Mouse (Mus musculus): ENCODE results near the gene Eef1a1.
"Not testable (repeated sequence)": the region's sequence is repeated elsewhere in the genome, so short reads cannot be mapped to it uniquely, and the experiment has no call there.

The Eef1a1 gene

DNA sequence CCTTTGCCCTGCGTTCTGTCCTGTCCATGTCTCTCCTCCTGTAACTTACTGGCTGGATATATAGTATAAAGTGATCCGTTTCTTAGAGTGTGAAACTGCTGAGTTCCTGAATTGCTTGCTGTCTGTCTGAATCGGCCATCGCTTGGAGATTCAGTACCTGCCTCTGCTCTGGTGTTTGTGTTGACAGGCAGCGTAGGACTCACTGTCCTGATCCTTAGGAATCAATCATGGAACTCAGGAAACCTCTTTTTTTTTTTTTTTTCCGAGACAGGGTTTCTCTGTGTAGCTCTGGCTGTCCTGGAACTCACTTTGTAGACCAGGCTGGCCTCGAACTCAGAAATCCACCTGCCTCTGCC lies 17.7 kb upstream of the Eef1a1 start:
- DNase-seq: no peak

DNA sequence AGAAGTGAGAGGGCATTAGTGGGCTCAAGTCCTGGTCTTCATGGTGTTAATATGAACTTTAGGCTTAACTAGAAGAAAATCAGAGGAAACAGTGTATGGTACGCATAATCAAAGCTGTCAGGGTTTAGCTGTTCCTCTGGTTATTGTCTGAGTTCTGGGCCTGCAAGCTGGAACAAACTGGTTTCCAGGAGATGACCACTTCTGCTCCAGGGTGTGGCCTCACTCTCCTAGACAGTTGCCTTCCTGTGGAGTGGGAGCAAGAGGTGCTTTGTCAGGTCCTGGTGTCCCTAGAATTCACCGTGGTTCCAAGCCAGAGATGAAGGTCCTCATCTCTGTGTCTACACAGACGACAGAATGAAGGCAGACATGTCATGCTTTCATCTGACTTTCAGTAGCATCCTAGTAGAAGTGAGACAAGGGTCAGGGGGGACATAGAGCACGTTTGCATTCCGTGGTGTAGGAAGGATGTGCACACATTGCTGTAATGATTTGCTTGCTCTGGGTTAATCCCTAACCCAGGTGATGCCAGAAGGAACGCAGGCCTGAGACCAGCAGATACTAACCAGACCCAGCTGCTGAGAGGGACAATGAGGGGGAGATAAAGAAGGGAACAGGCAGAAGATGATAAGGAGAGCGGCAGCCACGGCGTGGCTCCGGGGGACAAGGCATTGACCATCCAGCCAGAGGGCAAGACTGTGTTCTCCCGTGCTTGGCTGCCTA lies 17.2 kb upstream of the Eef1a1 start:
- DNase-seq: no peak

DNA sequence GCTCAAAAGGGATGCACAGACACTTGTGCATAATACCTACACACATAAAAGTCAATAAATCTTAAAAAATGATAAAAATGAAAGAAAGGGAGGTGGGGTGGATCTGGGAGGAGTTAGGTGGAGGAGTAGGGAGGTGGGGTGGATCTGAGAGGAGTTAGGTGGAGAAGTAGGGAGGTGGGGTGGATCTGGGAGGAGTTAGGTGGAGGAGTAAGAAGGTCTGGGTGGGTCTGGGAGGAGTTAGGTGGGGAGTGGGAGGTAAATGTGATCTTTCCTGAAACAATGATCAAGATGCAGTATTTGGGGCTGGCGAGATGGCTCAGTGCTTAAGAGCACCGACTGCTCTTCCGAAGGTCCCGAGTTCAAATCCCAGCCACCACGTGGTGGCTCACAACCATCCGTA lies 16.3 kb upstream of the Eef1a1 start:
- no peak for DNase-seq

DNA sequence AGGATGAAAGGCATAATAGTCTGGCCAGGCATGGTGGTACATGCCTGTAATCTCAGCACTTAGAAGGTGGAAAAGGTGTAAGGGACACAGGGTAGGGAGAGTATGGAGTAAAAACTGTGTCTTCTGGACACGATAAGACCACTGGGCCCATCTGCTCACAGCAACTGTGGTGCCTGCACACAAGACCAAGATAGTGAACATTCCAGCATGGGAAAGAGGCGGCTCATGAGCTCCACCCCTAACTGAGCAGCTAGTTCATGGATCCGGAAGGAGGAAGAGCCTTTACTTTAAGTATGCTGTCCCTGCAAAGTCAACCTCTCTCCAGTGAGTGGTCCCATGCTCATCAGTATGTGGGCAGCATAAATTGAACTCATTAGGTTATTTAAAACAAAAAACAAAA lies 15.7 kb upstream of the Eef1a1 start:
- DNase-seq: no peak

DNA sequence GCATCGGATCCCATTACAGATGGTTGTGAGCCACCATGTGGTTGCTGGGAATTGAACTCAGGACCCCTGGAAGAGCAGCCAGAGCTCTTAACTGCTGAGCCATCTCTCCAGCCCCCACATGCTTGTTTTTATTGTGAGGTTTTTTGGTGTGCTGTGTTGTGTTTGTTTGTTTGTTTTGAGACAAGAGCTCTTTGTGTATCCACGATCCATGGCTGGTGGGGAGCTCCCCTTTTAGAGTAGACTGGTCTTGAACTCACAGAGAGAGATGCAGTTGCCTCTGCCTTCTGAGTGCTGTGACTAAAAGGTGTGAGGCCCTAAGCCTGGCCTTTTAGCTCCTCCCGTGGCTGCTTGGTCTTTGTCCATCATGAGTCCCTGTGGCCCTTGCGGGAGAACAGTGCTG lies 15.2 kb upstream of the Eef1a1 start:
- no peak for DNase-seq

DNA sequence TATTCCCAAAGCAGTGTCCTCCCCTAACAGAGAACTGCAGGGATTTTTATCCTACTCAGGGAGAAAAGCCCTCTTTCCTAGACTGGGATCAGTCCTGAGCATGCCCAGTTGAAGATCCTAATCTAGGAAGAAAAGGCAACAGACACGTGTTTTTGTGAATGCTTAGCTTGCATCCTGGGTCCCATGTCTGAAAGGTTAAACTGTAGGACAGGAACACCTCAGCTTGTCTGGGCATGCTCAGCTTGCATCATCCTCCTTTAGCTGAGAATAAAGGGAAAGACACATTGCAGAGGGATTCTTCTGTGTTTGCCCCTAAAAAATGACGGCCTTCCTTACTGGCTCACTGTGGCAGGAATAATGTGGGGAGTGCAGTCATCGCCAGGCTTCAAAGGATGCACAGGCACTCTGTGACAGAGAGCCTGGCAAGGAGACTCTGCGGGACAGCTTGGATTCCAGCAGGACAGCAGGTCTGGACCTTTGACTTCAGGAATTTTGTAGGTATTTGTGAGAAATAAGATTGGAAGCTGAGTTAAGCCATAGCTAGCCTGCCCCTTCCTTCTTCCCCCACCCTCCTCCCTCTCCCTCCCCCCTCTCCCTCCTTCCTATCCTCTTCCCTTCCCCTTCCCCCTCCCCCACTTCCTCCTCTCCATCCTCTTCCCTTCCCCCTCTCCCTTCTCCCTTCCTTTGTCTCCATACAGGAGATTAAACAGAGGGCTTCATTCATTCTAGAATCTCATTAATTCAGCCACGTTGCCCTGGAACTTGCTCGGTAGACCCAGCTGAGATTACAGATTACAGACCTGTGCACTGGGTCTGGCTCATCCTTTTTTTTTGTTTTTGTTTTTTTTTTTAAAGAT lies 14.5 kb upstream of the Eef1a1 start:
- DNase-seq: no peak

DNA sequence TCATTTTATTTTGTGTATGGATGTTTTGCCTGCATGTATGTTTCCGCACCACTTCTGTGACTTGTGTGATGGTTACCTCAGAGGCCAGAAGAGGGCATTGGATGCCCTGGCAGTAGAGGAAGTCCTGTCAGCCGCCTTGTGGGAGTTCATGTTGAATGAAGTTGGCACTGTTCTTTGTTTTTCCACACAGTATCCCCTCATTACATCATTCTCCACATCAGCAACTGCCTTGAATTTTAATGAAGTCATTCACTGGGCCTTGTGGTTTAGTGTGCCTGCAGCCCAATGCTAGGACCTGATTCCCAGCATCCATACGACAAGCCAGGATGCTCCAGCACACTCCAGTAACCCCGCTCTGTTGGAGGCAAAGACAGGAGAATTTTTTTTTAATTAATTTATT lies 12.3 kb upstream of the Eef1a1 start:
- DNase-seq: no peak

DNA sequence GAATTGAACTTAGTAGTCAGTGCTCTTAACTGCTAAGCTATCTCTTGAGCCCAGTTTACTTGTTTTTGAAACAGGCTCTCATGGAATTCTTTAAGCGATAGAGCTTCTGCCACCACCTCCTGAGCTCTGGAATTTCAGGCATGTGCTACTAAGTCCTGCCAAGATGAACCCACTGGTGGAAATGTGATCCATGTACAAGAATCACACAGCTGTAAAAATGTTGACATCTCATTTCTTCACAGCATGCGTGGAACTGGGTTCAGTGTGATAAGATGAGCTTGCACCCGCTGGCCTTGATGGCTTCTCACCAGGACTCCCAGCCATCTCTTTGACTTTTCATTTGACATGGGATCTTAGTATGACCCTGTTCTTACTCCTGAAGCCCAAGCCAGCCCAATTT lies 11.4 kb upstream of the Eef1a1 start:
- DNase-seq: no peak

GRCm38 (mm10) chr9:78493171-78493570 lies 4.2 kb upstream of the Eef1a1 start:
- no peak for DNase-seq

DNA sequence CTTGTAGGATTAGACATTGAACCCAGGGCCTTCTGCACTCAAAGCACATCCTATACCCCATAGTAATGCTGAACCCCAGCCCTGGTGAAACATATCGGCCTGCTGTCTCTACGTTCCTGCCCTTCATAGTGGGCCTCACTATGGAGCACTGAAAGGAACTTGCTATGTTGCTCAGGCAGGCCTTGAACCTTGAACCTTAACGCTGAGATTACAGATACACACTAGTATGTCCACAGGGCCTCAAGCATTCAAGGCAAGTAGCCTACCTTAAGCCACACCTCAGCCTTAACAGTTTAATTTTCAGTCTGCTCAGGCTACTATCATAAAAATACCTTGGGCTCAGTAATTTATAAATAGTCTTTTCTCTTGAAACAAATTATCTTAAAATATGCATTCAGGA lies 3.3 kb upstream of the Eef1a1 start:
- DNase-seq: no peak

GRCm38 (mm10) chr9:78491169-78491568 lies 2.2 kb upstream of the Eef1a1 start:
- no peak for DNase-seq

DNA sequence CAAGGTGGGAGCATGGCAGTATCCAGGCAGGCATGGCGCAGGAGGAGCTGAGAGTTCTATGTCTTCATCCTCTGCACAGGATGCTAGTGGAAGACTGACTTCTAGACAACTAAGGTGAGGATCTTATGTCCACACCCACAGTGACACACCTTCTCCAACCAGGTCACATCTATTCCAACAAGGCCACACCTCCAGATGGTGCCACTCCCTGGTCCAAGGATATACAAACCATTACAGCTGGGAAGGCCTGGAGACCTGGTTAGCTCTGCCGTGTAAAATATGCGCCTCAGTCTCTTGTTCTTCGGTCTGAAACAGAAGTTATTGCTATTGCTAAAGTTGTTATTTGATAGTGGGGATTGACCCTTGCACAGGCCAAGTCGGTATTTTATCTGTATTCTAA lies 930 bp downstream of the Eef1a1 start:
- not testable (repeated sequence) for DNase-seq

GRCm38 (mm10) chr9:78484660-78485059 lies 4.3 kb downstream of the Eef1a1 start:
- no peak for DNase-seq

GRCm38 (mm10) chr9:78482386-78482785 lies 6.6 kb downstream of the Eef1a1 start:
- no peak for DNase-seq

DNA sequence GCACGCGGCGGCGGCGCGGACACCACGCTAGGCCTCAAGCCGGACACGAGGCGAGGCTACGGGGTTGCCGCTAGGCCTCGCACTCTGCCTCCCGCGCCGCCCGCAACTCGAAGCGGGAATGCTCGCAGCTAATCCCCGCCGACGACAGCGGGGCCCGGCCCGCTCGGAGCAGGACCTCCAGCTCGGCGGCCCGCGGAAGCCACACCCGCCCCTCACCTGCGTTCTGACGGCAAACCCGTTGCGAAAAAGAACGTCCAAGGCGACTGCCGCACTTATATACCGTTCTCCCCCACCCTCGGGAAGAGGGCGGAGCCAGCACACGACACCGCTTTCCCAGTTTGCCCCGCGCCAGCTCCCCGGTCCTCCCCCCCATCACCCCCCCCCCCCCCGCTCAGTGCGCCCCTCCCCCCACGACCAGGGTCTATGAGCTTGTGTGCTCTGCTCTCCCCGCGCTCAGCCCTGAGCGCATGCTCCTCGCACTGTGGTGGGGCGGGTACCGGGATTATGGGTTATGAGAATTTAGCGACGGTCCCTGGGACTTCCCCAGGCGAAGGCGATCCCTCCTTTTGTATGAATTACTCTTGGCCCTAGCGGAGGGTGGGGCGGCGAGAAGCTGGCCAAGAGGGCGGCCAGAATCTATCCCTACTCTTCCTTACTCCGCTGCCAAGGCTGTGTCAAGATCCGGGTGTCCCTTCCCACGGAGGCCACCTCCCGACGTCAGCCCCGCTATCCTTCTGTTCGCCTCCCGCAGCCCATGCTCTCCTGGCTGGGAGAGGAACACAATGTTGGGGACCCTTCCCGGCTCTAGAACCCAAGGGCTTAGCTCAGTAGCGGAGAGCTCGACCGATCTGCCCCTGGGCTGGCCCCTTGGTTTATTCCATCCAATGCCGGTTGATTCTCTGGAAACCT lies 7.3 kb downstream of the Eef1a1 start:
- peak; percentile 97 for DNase-seq

DNA sequence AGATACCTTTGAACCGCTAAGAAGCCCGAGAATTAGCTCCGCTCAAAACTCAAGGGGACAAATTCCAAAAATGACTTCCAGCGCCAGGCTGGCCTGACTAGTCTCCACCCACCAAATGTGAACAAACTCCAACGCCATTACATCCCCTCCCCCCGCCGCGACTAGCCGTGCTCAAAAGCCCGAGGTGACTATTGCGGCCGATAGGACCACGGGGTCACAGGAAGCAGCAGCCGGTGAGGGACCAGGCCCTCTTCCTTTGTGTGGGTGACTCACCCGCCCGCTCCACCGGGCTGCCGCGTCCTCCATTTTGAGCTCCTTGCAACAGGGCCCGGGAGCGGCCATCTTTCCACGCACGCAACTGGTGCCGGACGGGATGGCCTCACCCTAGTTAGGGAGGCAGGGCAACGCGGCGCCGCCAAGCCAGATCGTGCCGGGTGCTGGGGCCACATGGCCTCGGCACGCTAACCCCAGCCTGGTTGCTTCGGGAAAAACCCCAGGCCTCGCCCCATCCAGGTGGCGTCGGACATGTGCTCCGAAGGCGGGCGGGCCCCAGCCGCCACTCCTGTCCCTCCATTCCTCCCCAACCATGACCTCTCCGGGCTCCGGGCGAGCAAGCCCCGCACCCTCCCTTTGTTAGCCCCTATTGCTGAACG lies 8.1 kb downstream of the Eef1a1 start:
- peak; percentile 75 for DNase-seq

- not testable (repeated sequence) for DNase-seq
These were observed 8.7 kb downstream of the Eef1a1 start for GRCm38 (mm10) chr9:78480227-78480626.

- not testable (repeated sequence) for DNase-seq
These were observed 9.6 kb downstream of the Eef1a1 start for GRCm38 (mm10) chr9:78479308-78479707.

- not testable (repeated sequence) for DNase-seq
These were observed 10.8 kb downstream of the Eef1a1 start for GRCm38 (mm10) chr9:78478009-78478605.

- no peak for DNase-seq
These were observed 11.9 kb downstream of the Eef1a1 start for GRCm38 (mm10) chr9:78477021-78477551.

DNA sequence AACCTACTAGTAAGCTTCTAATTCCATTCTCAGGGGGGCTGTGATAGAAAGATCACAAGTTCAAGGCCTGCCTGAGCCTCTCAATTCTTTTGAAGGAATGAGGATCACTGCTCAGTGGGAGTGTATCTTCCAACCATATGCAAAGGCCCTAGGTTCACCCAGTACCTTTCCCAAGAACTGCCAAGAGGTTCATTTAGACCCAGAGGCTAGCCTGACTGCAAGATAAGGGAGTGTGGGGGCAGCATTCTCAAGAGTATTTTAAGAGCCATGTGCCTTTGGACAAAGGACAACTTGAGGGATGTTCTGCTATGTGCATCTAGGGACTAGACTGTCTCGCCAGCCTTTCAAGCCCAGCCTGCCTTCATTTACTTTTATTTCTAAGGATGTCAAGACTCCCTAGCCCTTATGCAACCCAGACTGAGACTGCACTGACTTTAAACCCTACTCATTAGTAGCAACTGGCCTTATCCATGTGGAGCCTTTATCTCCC lies 12.4 kb downstream of the Eef1a1 start:
- no peak for DNase-seq

DNA sequence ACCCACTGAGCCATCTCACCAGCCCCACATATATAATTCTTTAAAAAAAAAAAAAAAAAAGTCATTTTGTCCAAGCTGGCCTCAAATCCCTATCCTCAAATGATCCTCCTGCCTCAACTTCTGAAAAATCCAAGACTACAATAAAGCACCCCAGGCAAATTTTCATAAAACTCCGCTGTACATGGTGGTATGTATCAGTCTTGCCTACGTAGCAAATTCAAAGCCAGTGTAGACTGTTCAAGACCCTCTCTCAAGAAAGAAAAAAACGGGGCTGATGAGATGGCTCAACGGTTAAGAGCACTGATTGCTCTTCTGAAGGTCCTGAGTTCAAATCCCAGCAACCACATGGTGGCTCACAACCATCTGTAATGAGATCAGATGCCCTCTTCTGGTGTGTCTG lies 13.1 kb downstream of the Eef1a1 start:
- no peak for DNase-seq
